Mouse (Mus musculus): ENCODE results near the gene Snd1.

DNA sequence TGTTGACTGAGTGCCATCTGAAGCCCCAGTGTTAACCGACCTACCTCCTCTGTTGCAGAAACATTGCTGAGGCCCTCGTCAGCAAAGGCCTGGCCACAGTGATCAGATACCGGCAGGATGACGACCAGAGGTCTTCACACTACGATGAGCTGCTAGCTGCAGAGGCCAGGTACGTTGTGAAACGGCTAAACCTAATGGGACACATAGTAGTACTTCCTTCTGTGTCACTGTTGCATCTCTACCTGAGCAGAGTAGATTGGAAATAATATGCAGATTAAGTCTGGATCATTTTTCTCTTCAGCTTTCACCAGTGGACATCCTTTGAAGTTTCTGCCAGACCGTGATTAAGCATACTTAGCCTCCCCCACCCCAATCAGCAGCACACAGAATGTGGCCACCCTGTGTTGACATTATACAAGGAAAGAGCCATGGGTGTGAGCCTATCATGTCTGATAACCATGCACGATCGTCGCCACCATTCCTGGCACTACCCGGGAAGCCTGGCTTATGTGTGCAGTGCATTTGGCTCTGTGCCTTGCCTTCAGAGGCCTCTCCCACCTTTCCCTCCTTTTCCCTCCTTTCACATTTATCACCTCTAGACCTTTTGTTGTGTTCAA, 232.1 kb downstream of the Snd1 start:
- TF ChIP-seq POLR2A (IDR thresholded peaks at IDR 0.05; ENCODE audit: borderline replicate concordance, low read depth, low read length): no peak
- TF ChIP-seq CTCF (IDR thresholded peaks at IDR 0.05; ENCODE audit: low read depth, low read length): no peak
